Comparison of ENCODE assay signal across 24 mouse cellular contexts in genomic region chr6:23876765-23877408, GRCm38 (mm10). TPM values are rescaled to one million over a fixed set of nuclear protein-coding genes. Genes with fewer than 3 reads are reported as not detected.
DNase-seq lines count a peak whose midpoint lies in the region; ATAC-seq and TF ChIP-seq lines count a peak whose summit lies in the region.
"Had no signal": no experiment of that assay in that cellular context is flagged by ENCODE, and none has a peak within 500 bp of the region (broad histone marks: within the 10 kb centered on the region; RNA-seq: fewer than 3 reads in every experiment).

No protein-coding gene starts in this region.

- WGBS in forebrain, embryonic 11.5 days = 37% methylated on average over 4 of the region's 4 CpGs
- 46% methylated on average over 4 of the region's 4 CpGs for WGBS in forebrain, embryonic 10.5 days
- 43% methylated on average over 4 of the region's 4 CpGs for WGBS in midbrain, embryonic 15.5 days
- WGBS in midbrain, embryonic 13.5 days = 45% methylated on average over 4 of the region's 4 CpGs
- WGBS in forebrain, embryonic 16.5 days = 10% methylated on average over 4 of the region's 4 CpGs
- 38% methylated on average over 4 of the region's 4 CpGs for WGBS in neural tube, embryonic 15.5 days
- WGBS in stomach, postnatal 0 days = 90% methylated on average over 4 of the region's 4 CpGs

- no peaks in the 10 kb centered on the region for H3K9me3 ChIP-seq in forebrain, embryonic 11.5 days (ENCODE audit: control insufficient read depth, low read length)
- no peaks in the 10 kb centered on the region for H3K9me3 ChIP-seq in forebrain, embryonic 10.5 days
- H3K9me3 ChIP-seq in midbrain, embryonic 15.5 days = no peaks in the 10 kb centered on the region
- no peaks in the 10 kb centered on the region for H3K9me3 ChIP-seq in midbrain, embryonic 13.5 days
- no peaks in the 10 kb centered on the region for H3K9me3 ChIP-seq in forebrain, embryonic 16.5 days (ENCODE audit: control insufficient read depth, low read length)
- no peaks in the 10 kb centered on the region for H3K9me3 ChIP-seq in neural tube, embryonic 15.5 days (replicated peaks)
- no peaks in the 10 kb centered on the region for H3K9me3 ChIP-seq in stomach, postnatal 0 days (ENCODE audit: control insufficient read depth, low read length)
- H3K9me3 ChIP-seq: heart, embryonic 13.5 days; limb, embryonic 13.5 days; megakaryocyte, embryonic 14.5 days had no signal

- H3K27ac ChIP-seq in forebrain, embryonic 11.5 days (ENCODE audit: low read depth, low read length) = no peak overlapping the region
- no peak overlapping the region for H3K27ac ChIP-seq in forebrain, embryonic 10.5 days
- no peak overlapping the region for H3K27ac ChIP-seq in midbrain, embryonic 15.5 days
- no peak overlapping the region for H3K27ac ChIP-seq in midbrain, embryonic 13.5 days
- no peak overlapping the region for H3K27ac ChIP-seq in forebrain, embryonic 16.5 days (ENCODE audit: low read length)
- no peak overlapping the region; the same call in 1 of the 2 replicates for H3K27ac ChIP-seq in neural tube, embryonic 15.5 days (replicated peaks)
- no peak overlapping the region for H3K27ac ChIP-seq in stomach, postnatal 0 days (replicated peaks)
- H3K27ac ChIP-seq: heart, embryonic 13.5 days; limb, embryonic 13.5 days; liver, embryonic 14.5 days had no signal

- H3K9ac ChIP-seq in forebrain, embryonic 11.5 days (ENCODE audit: low read length) = no peak overlapping the region
- H3K9ac ChIP-seq in midbrain, embryonic 15.5 days = no peak overlapping the region
- no peak overlapping the region for H3K9ac ChIP-seq in midbrain, embryonic 13.5 days (replicated peaks)
- no peak overlapping the region for H3K9ac ChIP-seq in forebrain, embryonic 16.5 days (replicated peaks; ENCODE audit: low read depth, low read length)
- H3K9ac ChIP-seq in neural tube, embryonic 15.5 days (replicated peaks) = no peak overlapping the region
- H3K9ac ChIP-seq in stomach, postnatal 0 days (ENCODE audit: low read length) = no peak overlapping the region
- H3K9ac ChIP-seq: heart, embryonic 13.5 days; limb, embryonic 13.5 days; liver, embryonic 14.5 days had no signal

- ATAC-seq in forebrain, embryonic 11.5 days (replicated peaks; ENCODE audit: low FRiP score) = peak; percentile 84
- 0 out of 2 replicates have a peak, but pooled peaks have one; percentile 37 for ATAC-seq in midbrain, embryonic 15.5 days (replicated peaks)
- ATAC-seq in midbrain, embryonic 13.5 days = no peak
- ATAC-seq in forebrain, embryonic 16.5 days = peak; percentile 87
- ATAC-seq in neural tube, embryonic 15.5 days (ENCODE audit: low FRiP score) = peak; percentile 74
- no peak for ATAC-seq in stomach, postnatal 0 days (ENCODE audit: low FRiP score, low TSS enrichment)
- ATAC-seq: intestine, embryonic 16.5 days; lung, postnatal 0 days had no signal

- no peaks in the 10 kb centered on the region for H3K36me3 ChIP-seq in forebrain, embryonic 11.5 days (ENCODE audit: control insufficient read depth, insufficient read depth, low read length)
- no peaks in the 10 kb centered on the region for H3K36me3 ChIP-seq in forebrain, embryonic 10.5 days (replicated peaks)
- no peaks in the 10 kb centered on the region for H3K36me3 ChIP-seq in midbrain, embryonic 15.5 days (replicated peaks)
- no peaks in the 10 kb centered on the region for H3K36me3 ChIP-seq in midbrain, embryonic 13.5 days
- no peaks in the 10 kb centered on the region for H3K36me3 ChIP-seq in forebrain, embryonic 16.5 days (ENCODE audit: control insufficient read depth, insufficient read depth)
- H3K36me3 ChIP-seq in neural tube, embryonic 15.5 days = no peaks in the 10 kb centered on the region
- no peaks in the 10 kb centered on the region for H3K36me3 ChIP-seq in stomach, postnatal 0 days (ENCODE audit: control insufficient read depth, insufficient read depth, low read length)
- H3K36me3 ChIP-seq: heart, embryonic 13.5 days; limb, embryonic 13.5 days had no signal

- peaks cover 4% of the 10 kb centered on the region; the same call in 1 of the 2 replicates for H3K4me1 ChIP-seq in forebrain, embryonic 11.5 days (replicated peaks; ENCODE audit: control insufficient read depth, insufficient read depth, low read length)
- H3K4me1 ChIP-seq in forebrain, embryonic 10.5 days = peaks cover 28% of the 10 kb centered on the region
- peaks cover 5% of the 10 kb centered on the region; the same call in 1 of the 2 replicates for H3K4me1 ChIP-seq in midbrain, embryonic 15.5 days
- H3K4me1 ChIP-seq in midbrain, embryonic 13.5 days (replicated peaks) = peaks cover 6% of the 10 kb centered on the region; the same call in 1 of the 2 replicates
- peaks cover 13% of the 10 kb centered on the region; the same call in 1 of the 2 replicates for H3K4me1 ChIP-seq in forebrain, embryonic 16.5 days (replicated peaks; ENCODE audit: control insufficient read depth, insufficient read depth, low read length)
- H3K4me1 ChIP-seq in neural tube, embryonic 15.5 days = no peaks in the 10 kb centered on the region
- H3K4me1 ChIP-seq in stomach, postnatal 0 days (replicated peaks; ENCODE audit: control insufficient read depth, insufficient read depth) = no peaks in the 10 kb centered on the region
- H3K4me1 ChIP-seq: heart, embryonic 13.5 days; limb, embryonic 13.5 days; megakaryocyte, embryonic 14.5 days had no signal

- TF ChIP-seq CTCF in stomach, postnatal 0 days (IDR thresholded peaks at IDR 0.05; ENCODE audit: low read depth) = no peak

- H3K4me2 ChIP-seq in forebrain, embryonic 11.5 days (ENCODE audit: low read depth, low read length, severe bottlenecking) = no peak overlapping the region
- H3K4me2 ChIP-seq in midbrain, embryonic 15.5 days = peak overlapping the region; percentile 2; the same call in 1 of the 2 replicates
- no peak overlapping the region for H3K4me2 ChIP-seq in midbrain, embryonic 13.5 days (replicated peaks)
- H3K4me2 ChIP-seq in forebrain, embryonic 16.5 days (ENCODE audit: low read length) = peak overlapping the region; percentile 18; the same call in 1 of the 2 replicates
- peak overlapping the region; percentile 23 for H3K4me2 ChIP-seq in neural tube, embryonic 15.5 days
- H3K4me2 ChIP-seq in stomach, postnatal 0 days (replicated peaks; ENCODE audit: low read depth) = no peak overlapping the region
- H3K4me2 ChIP-seq: heart, embryonic 13.5 days; limb, embryonic 13.5 days had no signal

- no peak for TF ChIP-seq EP300 in stomach, postnatal 0 days (optimal IDR thresholded peaks at IDR 0.05)

- H3K4me3 ChIP-seq in forebrain, embryonic 11.5 days (ENCODE audit: low read depth, low read length) = no peak overlapping the region
- no peak overlapping the region for H3K4me3 ChIP-seq in forebrain, embryonic 10.5 days
- no peak overlapping the region for H3K4me3 ChIP-seq in midbrain, embryonic 15.5 days
- H3K4me3 ChIP-seq in midbrain, embryonic 13.5 days (replicated peaks) = no peak overlapping the region
- H3K4me3 ChIP-seq in forebrain, embryonic 16.5 days (replicated peaks; ENCODE audit: low read length) = no peak overlapping the region
- H3K4me3 ChIP-seq in neural tube, embryonic 15.5 days (replicated peaks) = no peak overlapping the region
- no peak overlapping the region for H3K4me3 ChIP-seq in stomach, postnatal 0 days (ENCODE audit: low read depth, low read length)
- H3K4me3 ChIP-seq: heart, embryonic 13.5 days; limb, embryonic 13.5 days; megakaryocyte, embryonic 14.5 days; myocyte had no signal

- H3K27me3 ChIP-seq in forebrain, embryonic 11.5 days (ENCODE audit: control insufficient read depth, insufficient read depth, low read length) = no peaks in the 10 kb centered on the region; the same call in 1 of the 2 replicates
- H3K27me3 ChIP-seq in forebrain, embryonic 10.5 days (ENCODE audit: poor library complexity, severe bottlenecking) = peaks cover 27% of the 10 kb centered on the region
- no peaks in the 10 kb centered on the region for H3K27me3 ChIP-seq in midbrain, embryonic 15.5 days (replicated peaks)
- H3K27me3 ChIP-seq in midbrain, embryonic 13.5 days = no peaks in the 10 kb centered on the region
- H3K27me3 ChIP-seq in forebrain, embryonic 16.5 days (replicated peaks; ENCODE audit: control insufficient read depth, insufficient read depth, low read length) = no peaks in the 10 kb centered on the region
- H3K27me3 ChIP-seq in neural tube, embryonic 15.5 days (replicated peaks) = no peaks in the 10 kb centered on the region
- H3K27me3 ChIP-seq in stomach, postnatal 0 days (ENCODE audit: control insufficient read depth, insufficient read depth, low read length) = no peaks in the 10 kb centered on the region
- H3K27me3 ChIP-seq: heart, embryonic 13.5 days; limb, embryonic 13.5 days; megakaryocyte, embryonic 14.5 days had no signal

- peak; percentile 52 for DNase-seq in forebrain, embryonic 11.5 days (ENCODE audit: low spot score)
- DNase-seq in forebrain, embryonic 10.5 days (ENCODE audit: extremely low spot score, low spot score) = no peak
- DNase-seq in layer of hippocampus, adult 8-10 months (ENCODE audit: low spot score in 2 of 2) = no peak
- DNase-seq in stomach, postnatal 0 days (ENCODE audit: low spot score) = no peak
- DNase-seq: adrenal gland, postnatal 25 days; B cell, adult 2 months; cerebellum, adult 9-10 months; heart, adult 11 months; heart, postnatal 36 days; kidney, postnatal 10 days; layer of hippocampus, adult 9-11 months; spleen, adult 18-20 months; thymus, postnatal 14 days had no signal

RNA-seq across cellular contexts. Expression of gene Cadps2, which starts 37.7 kb away (rescaled TPM):
- 3.8 and 4.0 TPM in 2 replicates for polyA plus RNA-seq in forebrain, embryonic 11.5 days (2014; fragmentation: Nextera tagmentation; extraction: Ambion mirVana)
- 2.8 and 2.9 TPM in 2 replicates for polyA plus RNA-seq in forebrain, embryonic 10.5 days (2016; fragmentation: Nextera tagmentation; extraction: Ambion mirVana)
- polyA plus RNA-seq in midbrain, embryonic 15.5 days (2015; fragmentation: Nextera tagmentation; extraction: Ambion mirVana) = 7.6 and 7.9 TPM in 2 replicates
- 3.4 and 4.7 TPM in 2 replicates for polyA plus RNA-seq in midbrain, embryonic 13.5 days (2015; fragmentation: Nextera tagmentation; extraction: Ambion mirVana)
- 3.8 and 5.2 TPM in 2 replicates for polyA plus RNA-seq in forebrain, embryonic 16.5 days (2015; fragmentation: Nextera tagmentation; extraction: Ambion mirVana)
- polyA plus RNA-seq in neural tube, embryonic 15.5 days (2015; fragmentation: Nextera tagmentation; extraction: Ambion mirVana) = 9.5 and 10.7 TPM in 2 replicates
- total RNA-seq in layer of hippocampus, adult 8-10 months (2022) = 10 to 100 TPM; 68.5 to 82.2 (median 77.5) TPM
- polyA plus RNA-seq in stomach, postnatal 0 days (2015; fragmentation: Nextera tagmentation; extraction: Ambion mirVana) = 4.8 and 5.1 TPM in 2 replicates

Comparison
In these comparisons a context has a peak if more than half of its experiments do, and no peak if none do; other contexts are left out.
1. ATAC-seq: peak in forebrain, embryonic 11.5 days (single experiment), midbrain, embryonic 15.5 days (single experiment), forebrain, embryonic 16.5 days (single experiment) and neural tube, embryonic 15.5 days (single experiment); none in midbrain, embryonic 13.5 days (single experiment) and stomach, postnatal 0 days (single experiment).
2. H3K4me2 ChIP-seq: peak in midbrain, embryonic 15.5 days (single experiment), forebrain, embryonic 16.5 days (single experiment) and neural tube, embryonic 15.5 days (single experiment); none in forebrain, embryonic 11.5 days (single experiment), midbrain, embryonic 13.5 days (single experiment) and stomach, postnatal 0 days (single experiment).